Mouse (Mus musculus): ENCODE measurements around the gene Gas2l1.

Gene Gas2l1

DNA sequence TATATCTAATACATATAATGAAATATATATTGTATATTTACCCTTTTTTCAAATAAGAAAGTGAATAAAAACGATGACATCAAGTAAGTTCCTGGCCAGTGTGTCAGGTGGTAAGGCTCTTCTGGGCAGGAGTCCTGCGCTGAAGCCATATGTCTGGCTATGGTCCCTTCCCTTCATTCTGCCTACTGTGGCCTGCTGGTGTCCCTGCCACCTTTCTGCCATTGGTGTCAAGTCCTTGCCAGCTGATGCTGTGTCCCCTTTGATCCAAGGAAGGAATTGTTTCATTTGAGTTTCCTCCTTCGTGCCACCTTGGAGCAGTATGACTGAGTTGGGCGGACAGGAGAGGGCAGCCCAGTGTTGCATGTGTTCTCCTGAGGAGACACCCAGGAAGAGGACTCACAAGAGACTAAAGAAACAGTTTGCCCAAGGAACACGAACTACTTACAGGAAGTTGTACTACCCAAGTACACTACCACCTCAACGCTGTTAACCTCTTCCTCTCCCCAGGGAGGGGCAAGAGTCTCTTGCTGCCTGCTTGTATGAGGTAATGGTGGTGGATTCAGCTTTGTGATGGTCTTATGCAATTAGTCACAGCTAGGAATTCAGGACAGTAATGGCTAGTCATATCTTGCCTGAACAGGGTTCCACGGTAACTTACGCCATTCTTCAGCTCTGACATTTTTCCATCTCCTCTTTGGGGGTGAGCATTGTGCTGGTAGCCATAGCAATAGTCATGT is 22.3 kb downstream of the Gas2l1 start:
- DNase-seq (ENCODE audit: low read depth in 2 of 2, low spot score in 2 of 2): no peak

DNA sequence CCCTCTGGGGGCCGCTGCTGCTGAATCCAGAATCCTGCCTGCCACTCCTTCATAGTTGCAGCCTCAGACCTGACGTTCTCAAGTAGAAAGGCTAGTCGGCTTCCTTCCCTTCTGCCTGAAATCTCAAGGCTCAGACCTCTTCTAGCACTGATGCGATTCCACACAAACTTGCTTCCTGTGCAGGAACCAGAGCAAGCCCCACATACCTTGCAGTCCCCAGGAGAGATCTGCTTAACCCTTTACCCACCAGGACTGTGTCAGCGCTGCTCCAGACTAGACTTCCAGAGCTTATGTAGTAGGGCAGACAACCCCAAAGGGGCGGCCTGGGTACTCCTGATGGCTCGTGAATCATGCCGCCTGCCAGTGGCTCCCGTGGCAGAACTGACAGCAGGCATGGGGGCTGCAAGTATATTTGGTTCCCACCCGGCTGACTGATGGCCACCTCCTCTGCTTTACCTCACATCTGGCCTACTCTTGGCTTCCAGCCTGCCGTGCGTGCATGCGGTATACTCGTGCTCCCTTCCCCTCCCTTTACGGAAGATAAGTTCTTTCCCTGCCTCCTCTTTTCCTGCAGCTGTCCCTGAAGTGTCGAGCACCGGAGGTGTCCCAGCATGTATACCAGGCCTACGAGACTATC is 23.9 kb downstream of the Gas2l1 start:
- DNase-seq (ENCODE audit: low read depth in 2 of 2, low spot score in 2 of 2): no peak

DNA sequence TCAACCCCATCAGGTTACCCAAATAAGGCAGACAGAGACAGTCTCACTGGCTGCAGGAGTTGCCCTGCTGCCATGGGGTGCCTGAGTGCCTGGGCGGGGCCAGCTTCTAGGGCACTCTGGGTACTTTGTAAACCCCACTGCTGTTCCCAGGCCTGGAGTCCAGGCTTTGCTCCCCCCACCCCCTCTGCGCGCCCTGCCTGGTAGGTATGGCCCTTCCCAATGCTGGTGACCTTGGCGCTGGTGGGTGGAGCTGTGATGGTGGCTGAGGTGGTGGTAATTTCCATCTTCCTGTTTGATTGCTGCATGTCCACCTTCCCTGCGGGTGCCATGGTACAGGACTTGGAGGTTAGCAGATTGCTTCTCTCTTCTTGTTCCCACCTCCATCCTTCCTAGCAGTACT is 24.5 kb downstream of the Gas2l1 start:
- no peak for DNase-seq (ENCODE audit: low read depth in 2 of 2, low spot score in 2 of 2)

DNA sequence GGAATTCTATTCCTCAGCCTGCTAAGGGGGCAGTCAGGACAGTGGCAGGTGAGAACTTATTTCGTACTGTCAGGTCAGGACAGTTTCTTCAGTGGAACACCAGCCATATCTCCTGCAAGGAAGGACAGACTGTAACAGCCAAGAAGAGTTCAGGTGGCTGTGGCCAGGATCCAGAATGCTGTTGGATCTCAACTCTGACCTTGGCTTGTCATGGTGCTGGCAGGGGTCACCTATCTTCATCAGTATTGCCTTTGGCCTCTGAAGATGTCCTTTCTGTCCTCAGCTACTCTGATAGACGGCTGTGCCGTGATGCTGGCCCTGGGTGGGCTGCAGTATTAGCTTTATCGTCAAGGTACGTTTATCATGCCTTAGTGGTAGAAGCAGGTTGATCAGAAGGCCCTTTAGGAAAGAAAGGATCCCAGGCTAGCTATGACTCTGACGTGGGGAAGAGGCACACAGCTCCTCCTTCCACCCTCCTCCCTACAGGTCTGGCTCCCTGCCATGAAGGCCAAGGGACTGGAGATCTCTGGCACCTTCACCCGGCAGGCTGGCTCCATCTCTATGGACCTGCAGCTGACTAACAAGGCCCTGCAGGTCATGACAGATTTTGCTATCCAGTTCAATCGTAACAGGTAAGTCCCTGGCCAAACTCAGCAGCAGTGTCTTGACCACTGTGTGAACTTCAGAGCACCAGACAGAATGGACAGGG is 27.8 kb downstream of the Gas2l1 start:
- DNase-seq (ENCODE audit: low read depth in 2 of 2, low spot score in 2 of 2): no peak

DNA sequence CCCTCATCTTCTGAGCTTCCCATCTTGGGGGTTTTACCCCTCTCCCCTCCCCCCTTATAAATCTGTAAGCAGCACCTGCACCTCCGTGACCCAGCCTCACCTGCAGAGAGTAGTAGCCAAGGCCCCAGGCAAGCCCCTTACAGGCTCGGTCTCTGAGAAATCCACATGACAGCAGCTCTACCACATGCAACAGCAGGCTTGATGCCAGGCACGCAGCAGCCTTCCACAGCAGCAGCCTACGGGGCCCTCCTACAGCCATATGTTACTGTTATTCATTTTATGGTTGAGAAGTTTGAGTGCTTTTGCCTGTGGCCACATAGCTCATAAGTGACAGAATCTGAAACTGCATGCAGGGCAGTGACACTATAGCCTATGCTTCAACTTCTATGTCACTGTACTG is 29.7 kb downstream of the Gas2l1 start:
- DNase-seq (ENCODE audit: low read depth in 2 of 2, low spot score in 2 of 2): no peak

DNA sequence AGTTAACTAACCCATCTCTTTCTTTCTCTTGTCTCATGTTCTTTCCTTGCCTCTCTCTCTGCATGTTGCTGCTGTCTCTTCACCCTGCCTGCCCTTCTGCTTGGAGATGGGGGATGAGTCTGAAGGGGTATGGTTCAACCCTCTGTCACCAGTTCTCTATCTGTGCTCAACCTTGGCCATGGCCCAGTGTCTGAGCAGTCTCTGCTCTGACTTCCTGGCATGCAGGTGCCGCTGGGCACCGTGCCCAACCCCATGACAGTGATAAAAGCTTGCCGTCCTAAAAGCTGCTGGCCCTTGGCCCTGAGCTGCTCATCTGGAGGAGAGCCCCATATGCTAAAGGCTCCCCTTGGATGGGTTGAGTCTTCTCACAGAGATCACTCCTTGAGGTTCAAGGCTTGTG is 32.0 kb downstream of the Gas2l1 start:
- DNase-seq (ENCODE audit: low read depth in 2 of 2, low spot score in 2 of 2): no peak

DNA sequence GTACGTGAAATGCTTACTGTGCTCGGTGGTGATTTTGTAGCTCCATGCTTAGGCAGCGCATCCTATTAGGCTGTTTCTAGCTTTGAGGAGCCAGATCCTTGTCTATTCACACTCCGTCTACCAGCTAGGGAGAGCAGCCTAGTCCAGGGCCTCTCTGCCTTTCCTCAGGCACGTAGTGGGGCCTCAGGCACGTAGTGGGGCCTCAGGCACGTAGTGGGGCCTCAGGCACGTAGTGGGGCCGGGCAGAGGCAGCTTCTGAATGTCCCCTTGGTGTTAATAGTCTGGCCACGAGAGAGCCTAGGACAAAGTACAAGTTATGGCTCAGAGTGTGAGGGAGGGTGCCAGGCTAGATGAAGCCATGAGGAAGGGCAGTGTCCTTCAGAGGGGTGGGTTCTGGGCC is 32.4 kb downstream of the Gas2l1 start:
- no peak for DNase-seq (ENCODE audit: low read depth in 2 of 2, low spot score in 2 of 2)

DNA sequence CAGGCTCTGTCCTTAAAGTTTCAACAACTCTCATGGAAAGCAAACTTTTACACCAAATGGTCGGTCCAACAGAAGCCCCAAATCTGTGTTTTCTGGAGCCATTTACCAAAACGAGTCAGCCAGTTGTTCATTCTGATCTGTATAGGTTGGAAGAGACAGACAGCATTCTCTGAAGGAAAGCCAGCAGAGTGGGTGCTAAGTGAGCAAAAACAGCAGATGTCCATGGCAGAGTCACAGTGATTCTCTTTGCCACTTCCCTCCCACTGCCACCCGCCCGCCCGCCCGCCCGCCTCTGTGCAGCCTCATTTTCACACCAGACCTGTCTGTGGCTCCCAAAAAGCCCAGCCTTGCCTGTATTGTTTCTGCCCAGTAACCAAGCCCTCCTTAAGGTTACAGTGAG is 36.9 kb downstream of the Gas2l1 start:
- no peak for DNase-seq (ENCODE audit: low read depth in 2 of 2, low spot score in 2 of 2)

DNA sequence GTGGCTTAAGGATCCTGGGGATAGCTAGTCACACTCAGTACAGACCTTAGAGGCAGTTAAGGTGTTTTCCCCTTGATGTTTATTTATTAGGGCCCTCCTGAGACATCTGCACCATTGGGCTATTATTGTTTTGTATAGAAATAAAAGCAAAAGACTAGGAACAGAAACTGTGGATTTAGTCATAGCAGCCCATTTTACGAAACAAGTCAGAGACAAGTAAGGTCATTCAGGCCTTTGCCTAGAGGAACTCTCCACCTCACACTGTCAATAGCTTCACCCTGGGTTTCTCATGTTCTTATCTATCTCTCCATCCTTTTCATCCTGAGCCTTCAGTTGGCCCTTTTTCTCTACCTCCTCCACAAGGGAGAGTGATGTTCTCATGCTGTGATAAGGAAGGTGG is 40.0 kb downstream of the Gas2l1 start:
- DNase-seq (ENCODE audit: low read depth in 2 of 2, low spot score in 2 of 2): no peak

DNA sequence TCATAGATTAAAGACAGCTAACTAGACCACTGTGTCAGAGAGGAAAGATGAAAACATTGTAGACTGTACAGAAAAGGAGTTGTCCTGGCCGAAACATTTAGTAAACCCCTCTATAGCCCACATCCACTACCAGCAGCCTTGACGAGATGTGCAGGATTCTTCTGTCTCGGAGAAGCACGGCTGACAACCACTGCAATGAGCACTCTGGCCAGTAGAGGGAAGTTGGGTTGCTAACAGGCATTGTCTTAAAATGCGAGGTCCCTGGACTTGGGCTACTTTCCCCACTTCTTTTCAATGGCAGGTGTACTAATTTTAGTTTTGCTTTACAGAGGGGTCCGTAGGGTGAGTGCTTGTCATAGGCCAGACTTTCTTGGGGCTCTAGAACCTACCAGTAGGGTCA is 47.6 kb downstream of the Gas2l1 start:
- DNase-seq (ENCODE audit: low read depth in 2 of 2, low spot score in 2 of 2): no peak

DNA sequence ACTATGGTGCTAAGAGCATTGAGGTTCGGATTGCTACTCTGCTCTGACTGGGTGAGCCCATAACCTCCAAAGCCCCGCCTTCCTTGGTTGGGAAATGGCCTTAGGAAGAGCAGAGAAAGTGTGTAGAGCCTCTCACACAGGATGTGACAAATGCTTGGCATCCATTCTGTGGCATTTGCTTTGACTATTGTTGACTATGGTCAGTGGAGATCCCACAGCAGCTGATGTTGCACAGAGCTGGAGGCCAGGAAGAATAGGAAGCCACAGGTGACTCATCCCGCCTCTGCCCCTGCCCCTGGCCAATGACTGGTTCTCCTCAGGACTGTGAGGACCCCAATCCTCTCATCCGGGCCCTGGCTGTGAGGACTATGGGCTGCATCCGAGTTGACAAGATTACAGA is 48.8 kb downstream of the Gas2l1 start:
- no peak for DNase-seq (ENCODE audit: low read depth in 2 of 2, low spot score in 2 of 2)

DNA sequence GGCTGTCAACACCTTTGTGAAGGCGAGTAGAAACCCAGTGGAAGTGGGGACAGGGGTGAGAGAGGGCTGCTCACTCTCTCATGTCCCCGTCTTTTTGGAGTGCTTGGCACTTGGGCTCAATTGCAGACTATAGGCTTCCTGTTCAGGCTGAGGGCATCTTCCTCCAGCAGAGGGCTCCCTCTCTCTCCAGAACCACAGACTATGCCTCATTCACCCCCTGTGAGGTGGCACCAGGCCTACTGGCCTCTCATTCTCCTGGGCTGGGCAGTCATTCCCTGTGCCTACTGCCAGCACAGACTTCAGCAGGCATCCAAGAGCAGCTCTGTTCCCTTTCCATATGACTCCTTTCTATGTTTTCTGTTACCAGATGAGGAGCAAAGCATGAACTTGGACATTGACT is 49.4 kb downstream of the Gas2l1 start:
- DNase-seq (ENCODE audit: low read depth in 2 of 2, low spot score in 2 of 2): no peak

DNA sequence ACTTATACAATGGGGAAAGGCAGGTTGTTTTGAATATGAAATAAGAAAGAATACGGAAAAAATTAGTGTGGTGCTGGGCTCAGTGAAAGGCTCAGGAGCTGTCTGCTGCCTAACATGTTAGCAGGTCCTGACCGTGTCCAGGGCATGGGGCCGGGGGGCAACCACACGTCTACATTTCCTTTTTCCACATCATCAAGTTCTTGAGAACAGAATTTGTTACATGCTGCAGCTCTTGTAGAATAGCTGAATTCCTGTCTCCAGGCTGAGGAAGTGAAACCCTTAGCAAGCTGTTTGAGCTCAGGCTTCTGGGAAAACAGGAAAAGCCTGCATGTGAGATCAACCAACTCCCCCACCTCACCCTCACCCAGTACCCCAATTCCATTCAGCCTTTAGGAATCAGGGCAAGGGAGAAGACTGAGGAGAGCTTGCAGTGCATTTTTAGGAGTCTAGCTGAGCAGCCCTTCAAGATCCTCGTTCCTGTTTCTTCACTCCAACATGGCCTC is 52.9 kb downstream of the Gas2l1 start:
- DNase-seq (ENCODE audit: low read depth in 2 of 2, low spot score in 2 of 2): no peak

DNA sequence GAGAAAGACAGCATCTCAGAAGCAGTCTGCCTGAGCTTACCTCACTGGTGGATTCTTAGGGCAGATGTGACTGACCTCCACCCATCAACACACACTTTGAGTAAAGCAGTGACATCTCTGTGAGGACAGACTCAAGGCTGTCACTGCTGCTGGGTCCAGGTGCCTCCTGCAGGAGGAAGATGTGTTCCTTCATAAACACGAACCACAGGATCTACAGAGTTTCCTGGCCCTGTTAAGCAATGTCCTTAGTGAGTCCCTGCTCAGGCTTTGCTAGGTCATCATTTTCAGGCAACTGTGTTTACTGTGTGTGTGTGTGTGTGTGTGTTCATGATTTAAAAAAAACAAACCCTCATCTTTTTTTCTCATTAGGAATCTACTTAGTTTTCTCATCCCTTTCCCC is 53.6 kb downstream of the Gas2l1 start:
- no peak for DNase-seq (ENCODE audit: low read depth in 2 of 2, low spot score in 2 of 2)

DNA sequence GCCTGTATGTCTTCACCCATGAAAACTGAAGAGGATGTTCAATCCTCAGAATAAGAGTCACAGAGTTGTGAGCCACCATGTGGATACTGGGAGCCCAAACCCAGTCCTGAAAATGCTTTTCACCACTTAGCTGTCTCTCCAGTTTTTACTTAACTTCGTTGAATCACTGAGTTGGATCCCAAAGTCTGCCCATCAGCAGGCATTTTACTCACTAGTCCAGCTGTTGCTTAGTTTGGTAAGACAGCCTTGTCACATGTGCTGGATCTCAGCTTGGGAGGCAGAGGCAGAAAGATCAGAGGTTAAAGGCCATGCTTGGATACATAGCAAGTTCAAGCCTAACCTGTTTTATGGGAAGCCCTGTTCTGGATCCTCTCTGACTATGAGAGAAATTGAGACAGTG is 54.9 kb downstream of the Gas2l1 start:
- DNase-seq (ENCODE audit: low read depth in 2 of 2, low spot score in 2 of 2): no peak

DNA sequence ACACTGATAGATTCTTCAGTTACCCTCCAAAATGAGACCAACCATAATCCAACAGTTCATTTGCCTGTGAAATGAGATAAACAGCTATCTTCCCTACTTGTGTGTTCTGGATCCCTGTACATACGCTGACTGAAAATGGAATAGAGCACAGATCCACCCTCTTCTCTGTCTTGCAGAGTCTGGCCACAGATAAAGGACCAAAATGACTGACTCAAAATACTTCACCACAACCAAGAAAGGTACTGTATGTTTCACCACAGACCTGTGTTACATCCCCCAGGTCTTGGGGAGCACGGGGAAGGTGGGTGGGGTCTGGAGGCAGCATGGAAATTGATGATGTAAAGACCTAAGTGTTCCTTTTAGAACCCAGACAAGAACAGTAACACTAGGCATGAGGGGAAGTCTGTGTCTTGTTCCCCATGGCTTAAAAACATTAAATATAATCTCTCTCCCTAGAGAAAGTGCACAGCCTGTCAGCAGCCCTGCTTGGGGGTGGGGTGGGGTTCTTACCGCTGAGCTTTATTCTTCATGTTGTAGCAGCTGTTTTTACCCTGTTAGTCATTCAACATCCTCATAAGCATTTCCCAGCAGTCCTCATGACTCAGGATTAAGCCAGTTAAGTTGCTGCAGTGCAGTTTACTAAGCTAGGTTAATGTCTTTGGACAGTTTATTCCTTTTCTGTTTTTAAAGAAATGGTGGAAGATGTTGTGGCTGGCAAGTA is 55.6 kb downstream of the Gas2l1 start:
- no peak for DNase-seq (ENCODE audit: low read depth in 2 of 2, low spot score in 2 of 2)

DNA sequence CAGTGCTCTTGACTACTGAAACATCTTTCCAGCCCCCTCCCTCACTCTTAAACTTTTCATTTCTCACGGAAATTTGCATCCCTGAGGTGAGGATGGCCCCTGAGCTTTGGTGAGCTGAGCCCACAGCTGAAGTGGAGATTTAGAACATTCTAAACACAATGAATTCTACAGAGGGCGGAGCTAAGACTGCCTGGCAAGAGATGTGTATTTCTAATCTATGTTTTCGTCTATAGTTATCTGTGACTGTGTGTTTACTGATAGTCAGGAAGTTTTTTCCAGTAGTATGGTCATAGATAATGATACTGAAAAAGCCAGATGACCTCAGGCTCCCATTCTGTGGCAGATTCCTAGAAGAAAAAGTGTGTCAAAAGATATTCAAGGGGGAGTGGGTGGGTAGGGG is 56.3 kb downstream of the Gas2l1 start:
- no peak for DNase-seq (ENCODE audit: low read depth in 2 of 2, low spot score in 2 of 2)

DNA sequence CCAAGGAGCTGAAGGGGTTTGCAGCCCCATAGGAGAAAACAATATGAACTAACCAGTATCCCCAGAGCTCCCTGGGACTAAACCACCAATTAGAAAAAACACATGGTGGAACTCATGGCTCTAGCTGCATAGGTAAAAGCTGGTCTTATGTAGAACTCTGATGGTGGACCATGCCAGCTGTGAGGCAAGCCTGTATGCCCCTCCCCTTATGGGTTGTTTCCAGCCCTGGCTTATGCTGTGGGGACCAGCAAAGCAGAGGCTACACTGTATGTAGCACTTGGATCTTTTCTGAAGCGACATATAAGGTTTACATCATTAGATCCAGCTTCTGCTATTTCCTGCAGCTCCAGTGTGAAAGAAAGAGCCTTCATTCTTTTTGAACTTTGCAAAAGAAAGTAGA is 57.9 kb downstream of the Gas2l1 start:
- DNase-seq (ENCODE audit: low read depth in 2 of 2, low spot score in 2 of 2): no peak

DNA sequence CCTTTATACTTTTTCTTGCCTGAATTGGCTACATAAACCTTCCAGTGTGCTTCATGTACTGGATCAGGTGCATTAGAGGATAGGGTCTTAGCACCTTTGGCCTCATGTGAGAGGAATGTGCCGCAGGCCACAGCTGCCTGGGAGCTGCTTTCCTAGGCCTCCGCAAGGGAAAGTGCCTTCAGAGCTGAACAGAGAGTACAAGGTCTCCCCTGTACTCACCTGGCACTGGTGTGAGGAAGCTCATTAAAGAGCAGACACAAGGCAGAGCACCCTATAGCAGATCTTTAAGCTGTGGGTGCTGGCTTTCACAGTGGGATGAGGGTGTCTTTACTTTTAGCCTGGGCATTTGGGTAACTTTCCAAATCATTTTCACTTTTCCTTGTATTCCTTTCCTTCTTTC is 59.6 kb downstream of the Gas2l1 start:
- DNase-seq (ENCODE audit: low read depth in 2 of 2, low spot score in 2 of 2): no peak
